Comparison of ENCODE assay signal across 8 mouse cellular contexts in genomic region chr2:32966689-32967631, GRCm38 (mm10). TPM values are rescaled to one million over a fixed set of nuclear protein-coding genes. Genes with fewer than 3 reads are reported as not detected.
A peak's percentile ranks its signal among the peaks of the same experiment; 100 is the strongest.
DNase-seq lines count a peak whose midpoint lies in the region; ATAC-seq lines count a peak whose summit lies in the region.

No protein-coding gene starts in this region.

- peak; percentile 69 for ATAC-seq in inflammation-experienced regulatory T-cells, adult 6 months

- intact Hi-C loops in left cerebral cortex, postnatal 25 days (cut with DNase I), result no loop called here

- DNase-seq in adrenal gland, adult 2 months, result peak; percentile 92
- peak; percentile 90 for DNase-seq in embryo, embryonic 10.5 days (ENCODE audit: low spot score)
- DNase-seq in gastrocnemius, postnatal 10 days, result peak; percentile 81
- DNase-seq in left cerebral cortex, postnatal 25 days (ENCODE audit: low spot score in 2 of 2), result peak; percentile 91 to 94
- peak; percentile 89 for DNase-seq in mesoderm, embryonic 11.5 days (ENCODE audit: low read depth, low spot score)
- DNase-seq in right cerebral cortex, postnatal 25 days, result peak; percentile 92
- peak; percentile 83 for DNase-seq in yolk sac, embryonic 10.5 days (ENCODE audit: low spot score)

RNA-seq across cellular contexts. Expression of gene Lrsam1, which starts 5.5 kb away (rescaled TPM):
- total RNA-seq in adrenal gland, adult 2 months (2021), result 10 to 100 TPM; 18.0 to 25.6 TPM
- 24.8 and 26.0 TPM in 2 replicates for polyA plus RNA-seq in adrenal gland, adult 2 months (2012; rRNA removed)
- 10 to 100 TPM in 1 of 2 experiments, 1 to 10 TPM in 1; 9.9 to 12.9 TPM for total RNA-seq in gastrocnemius, postnatal 10 days (2021)
- polyA plus RNA-seq in inflammation-experienced regulatory T-cells, adult 6 months (2017; shearing (Covaris generic)), result 1 to 10 TPM; 4.2 to 7.3 (median 7.3) TPM
- total RNA-seq in left cerebral cortex, postnatal 25 days (2021), result 10 to 100 TPM; 35.4 to 43.8 TPM

RNA-seq across cellular contexts. Expression of gene Rpl12, which starts 5.6 kb away (rescaled TPM):
- 100 to 1,000 TPM; 136 to 149 TPM for total RNA-seq in adrenal gland, adult 2 months (2021)
- polyA plus RNA-seq in adrenal gland, adult 2 months (2012; rRNA removed), result 146 and 165 TPM in 2 replicates
- total RNA-seq in gastrocnemius, postnatal 10 days (2021), result 100 to 1,000 TPM; 156 to 177 TPM
- polyA plus RNA-seq in inflammation-experienced regulatory T-cells, adult 6 months (2017; shearing (Covaris generic)), result 100 to 1,000 TPM in 1 of 3 experiments, 10 to 100 TPM in 2; 18.9 to 858 (median 48.2) TPM
- total RNA-seq in left cerebral cortex, postnatal 25 days (2021), result 100 to 1,000 TPM; 103 to 104 TPM

RNA-seq across cellular contexts. Expression of gene Slc2a8, which starts 14.9 kb away (rescaled TPM):
- 10 to 100 TPM; 14.1 to 23.9 TPM for total RNA-seq in adrenal gland, adult 2 months (2021)
- 525 and 573 TPM in 2 replicates for polyA plus RNA-seq in adrenal gland, adult 2 months (2012; rRNA removed)
- 1 to 10 TPM; 7.2 to 7.6 TPM for total RNA-seq in gastrocnemius, postnatal 10 days (2021)
- 1 to 10 TPM; 2.0 to 5.0 (median 2.5) TPM for polyA plus RNA-seq in inflammation-experienced regulatory T-cells, adult 6 months (2017; shearing (Covaris generic))
- 10 to 100 TPM; 23.6 to 27.0 TPM for total RNA-seq in left cerebral cortex, postnatal 25 days (2021)

Comparison
In these comparisons a context has a peak if more than half of its experiments do, and no peak if none do; other contexts are left out.
1. Peak in every context shown above with its lines: DNase-seq and ATAC-seq.